Mouse (Mus musculus): ENCODE results near the gene Tbxa2r. TPM values are rescaled to one million over a fixed set of nuclear protein-coding genes. Genes with fewer than 3 reads are reported as not detected.

Gene Tbxa2r
- total RNA-seq, 2 experiments from 2014 or later: 53.2 to 53.9 TPM

GRCm38 (mm10) chr10:81365672-81366476, 37.3 kb downstream of the Tbxa2r start, which contains the start of gene 4930404N11Rik:
TSS of gene 4930404N11Rik (minus strand) at chr10:81365816.
- no peak for DNase-seq

- no peak for DNase-seq
Measured at GRCm38 (mm10) chr10:81366477-81367206, 38.1 kb downstream of the Tbxa2r start.

- no peak for DNase-seq
Measured at GRCm38 (mm10) chr10:81367207-81367495, 38.6 kb downstream of the Tbxa2r start.

GRCm38 (mm10) chr10:81375322-81375721, 46.8 kb downstream of the Tbxa2r start:
- DNase-seq: no peak

- DNase-seq: no peak
Measured at GRCm38 (mm10) chr10:81376561-81377361, 48.2 kb downstream of the Tbxa2r start.

- DNase-seq: no peak
Measured at GRCm38 (mm10) chr10:81377362-81377664, 48.8 kb downstream of the Tbxa2r start.

GRCm38 (mm10) chr10:81377793-81378552, 49.4 kb downstream of the Tbxa2r start, which contains the start of gene Fzr1:
TSS of gene Fzr1 (minus strand) at chr10:81378516.
- DNase-seq: peak in 1 of 2 experiments; percentile 57

GRCm38 (mm10) chr10:81378553-81379182, 50.1 kb downstream of the Tbxa2r start:
- peak; percentile 100 for DNase-seq

- no peak for DNase-seq
Measured at GRCm38 (mm10) chr10:81379183-81379553, 50.6 kb downstream of the Tbxa2r start.

GRCm38 (mm10) chr10:81379809-81380378, 51.4 kb downstream of the Tbxa2r start:
- no peak for DNase-seq

- DNase-seq: peak; percentile 51 to 61
Measured at GRCm38 (mm10) chr10:81382039-81382438, 53.5 kb downstream of the Tbxa2r start.

- DNase-seq: peak; percentile 98 to 99
Measured at GRCm38 (mm10) chr10:81383802-81384604, 55.5 kb downstream of the Tbxa2r start, which contains the start of the genes Dohh and Gm48551. TSS of gene Dohh (plus strand) at chr10:81384428. TSS of gene Gm48551 (plus strand) at chr10:81384466.

GRCm38 (mm10) chr10:81384605-81384982, 56.1 kb downstream of the Tbxa2r start:
- no peak for DNase-seq

Other genes with a start within 250 kb of the Tbxa2r start
- gene Creb3l3, start 229.9 kb upstream of the Tbxa2r start, total RNA-seq (2021): 1 to 10 TPM in 1 of 2 experiments, under 1 TPM in 1; 0.36 to 2.1 TPM
- gene Map2k2, start 222.8 kb upstream of the Tbxa2r start, total RNA-seq (2021): 100 to 1,000 TPM; 178 to 186 TPM
- gene Zbtb7a, start 193.5 kb upstream of the Tbxa2r start, total RNA-seq (2021): 10 to 100 TPM; 69.9 to 84.0 TPM
- 10 to 100 TPM; 26.7 to 28.2 TPM for gene Pias4, start 160.8 kb upstream of the Tbxa2r start, total RNA-seq (2021)
- gene Eef2, start 152.1 kb upstream of the Tbxa2r start, total RNA-seq (2021): 1,000 to 10,000 TPM; 1,540 to 1,602 TPM
- gene Dapk3, start 145.7 kb upstream of the Tbxa2r start, total RNA-seq (2021): 10 to 100 TPM; 77.1 to 78.2 TPM
- not detected for gene 4930442H23Rik, start 144.9 kb upstream of the Tbxa2r start, total RNA-seq (2021)
- gene Nmrk2, start 126.7 kb upstream of the Tbxa2r start, total RNA-seq (2021): not detected
- gene Atcay, start 97.9 kb upstream of the Tbxa2r start, total RNA-seq (2021): 1 to 10 TPM; 1.5 to 2.6 TPM
- gene Zfr2, start 95.6 kb upstream of the Tbxa2r start, total RNA-seq (2021): 10 to 100 TPM in 1 of 2 experiments, 1 to 10 TPM in 1; 9.2 to 14.2 TPM
- under 1 TPM; 0.36 to 0.86 TPM for gene Matk, start 75.8 kb upstream of the Tbxa2r start, total RNA-seq (2021)
- 100 to 1,000 TPM; 121 to 141 TPM for gene Mrpl54, start 61.8 kb upstream of the Tbxa2r start, total RNA-seq (2021)
- gene Apba3, start 61.8 kb upstream of the Tbxa2r start, total RNA-seq (2021): 100 to 1,000 TPM in 1 of 2 experiments, 10 to 100 TPM in 1; 78.8 to 109 TPM
- under 1 TPM; 0.23 to 0.26 TPM for gene Tjp3, start 37.1 kb upstream of the Tbxa2r start, total RNA-seq (2021)
- 10 to 100 TPM; 37.2 to 40.9 TPM for gene Pip5k1c, start 35.8 kb upstream of the Tbxa2r start, total RNA-seq (2021)
- 10 to 100 TPM; 37.9 to 39.1 TPM for gene Cactin, start 7.6 kb upstream of the Tbxa2r start, total RNA-seq (2021)
- gene Gipc3, start 14.5 kb downstream of the Tbxa2r start, total RNA-seq (2021): 1 to 10 TPM; 3.5 to 7.7 TPM
- gene Hmg20b, start 21.7 kb downstream of the Tbxa2r start, total RNA-seq (2021): 10 to 100 TPM; 88.9 to 92.3 TPM
- gene Mfsd12, start 28.8 kb downstream of the Tbxa2r start, total RNA-seq (2021): 10 to 100 TPM; 16.7 to 22.7 TPM
- 1 to 10 TPM; 1.0 to 3.1 TPM for gene 4930404N11Rik, start 37.1 kb downstream of the Tbxa2r start, total RNA-seq (2021)
- gene Fzr1, start 49.8 kb downstream of the Tbxa2r start, total RNA-seq (2021): 10 to 100 TPM; 37.8 to 49.0 TPM
- gene Dohh, start 55.7 kb downstream of the Tbxa2r start, total RNA-seq (2021): 10 to 100 TPM; 48.9 to 54.0 TPM
- gene Gm48551, start 55.7 kb downstream of the Tbxa2r start, total RNA-seq (2021): 1 to 10 TPM; 1.1 to 1.7 TPM
- 1 to 10 TPM in 1 of 2 experiments, not detected in 1; 1.5 TPM for gene Gm48552, start 60.3 kb downstream of the Tbxa2r start, total RNA-seq (2021)
- 1 to 10 TPM; 1.2 to 1.6 TPM for gene Smim24, start 64.3 kb downstream of the Tbxa2r start, total RNA-seq (2021)
- gene Nfic, start 126.9 kb downstream of the Tbxa2r start, total RNA-seq (2021): 100 to 1,000 TPM in 1 of 2 experiments, 10 to 100 TPM in 1; 93.2 to 114 TPM
- 1 to 10 TPM in 1 of 2 experiments, under 1 TPM in 1; 0.20 to 1.2 TPM for gene Celf5, start 154.0 kb downstream of the Tbxa2r start, total RNA-seq (2021)
- 100 to 1,000 TPM; 123 to 125 TPM for gene Ncln, start 167.7 kb downstream of the Tbxa2r start, total RNA-seq (2021)
- gene S1pr4, start 171.4 kb downstream of the Tbxa2r start, total RNA-seq (2021): 1 to 10 TPM; 1.1 to 1.2 TPM
- gene Gna15, start 195.5 kb downstream of the Tbxa2r start, total RNA-seq (2021): 1 to 10 TPM; 1.0 to 1.3 TPM
- gene Gna11, start 216.5 kb downstream of the Tbxa2r start, total RNA-seq (2021): 10 to 100 TPM; 79.2 to 84.2 TPM
- 1,000 to 10,000 TPM in 1 of 2 experiments, 100 to 1,000 TPM in 1; 897 to 1,114 TPM for gene Aes, start 230.8 kb downstream of the Tbxa2r start, total RNA-seq (2021)
- 10 to 100 TPM; 30.1 to 65.0 TPM for gene Tle2, start 245.8 kb downstream of the Tbxa2r start, total RNA-seq (2021)

Data from adrenal gland, postnatal 36 days (tissue).